Comparison of ENCODE assay signal across 22 mouse cellular contexts in genomic region chr1:25885049-25885448, GRCm38 (mm10). TPM values are rescaled to one million over a fixed set of nuclear protein-coding genes. Genes with fewer than 3 reads are reported as not detected.
DNase-seq lines count a peak whose midpoint lies in the region; TF ChIP-seq lines count a peak whose summit lies in the region.
"Had no signal": no experiment of that assay in that cellular context is flagged by ENCODE, and none has a peak within 500 bp of the region (broad histone marks: within the 10 kb centered on the region; RNA-seq: fewer than 3 reads in every experiment).

No protein-coding gene starts in this region.

- peak; percentile 49 for TF ChIP-seq CTCF in layer of hippocampus, adult 2 months (conservative IDR thresholded peaks at IDR 0.05)

- DNase-seq in layer of hippocampus, adult 2 months (ENCODE audit: low spot score in 2 of 2), result no peak
- no peak for DNase-seq in layer of hippocampus, adult 9-11 months
- peak; percentile 70 for DNase-seq in ES-CJ7 (ENCODE audit: low read depth, low spot score)
- peak; percentile 14 for DNase-seq in embryo, embryonic 10.5 days (ENCODE audit: low spot score)
- DNase-seq in adrenal gland, adult (ENCODE audit: inconsistent age in 2 of 2, low spot score in 1 of 2), result no peak
- no peak for DNase-seq in right cerebral cortex, adult 2 months (ENCODE audit: low spot score in 2 of 2)
- no peak for DNase-seq in frontal cortex, postnatal 36 days (ENCODE audit: low spot score in 2 of 2)
- DNase-seq: adrenal gland, postnatal 14 days; cerebellum, adult 9-10 months; gastrocnemius, postnatal 10 days; heart, adult 11 months; kidney, postnatal 4 days; liver; lung, postnatal 36 days had no signal

- H3K4me3 ChIP-seq in layer of hippocampus, adult 2 months, result no peak overlapping the region
- H3K4me3 ChIP-seq: embryonic facial prominence, embryonic 13.5 days; erythroblast, embryonic 14.5 days; forebrain, embryonic 13.5 days; limb, embryonic 10.5 days; liver, embryonic 15.5 days; lung, embryonic 15.5 days had no signal

- H3K27ac ChIP-seq in layer of hippocampus, adult 2 months, result no peak overlapping the region
- H3K27ac ChIP-seq: embryonic facial prominence, embryonic 13.5 days; forebrain, embryonic 13.5 days; limb, embryonic 10.5 days; liver, embryonic 15.5 days; lung, embryonic 15.5 days had no signal

RNA-seq across cellular contexts. Expression of gene Adgrb3, which starts 55.5 kb away (rescaled TPM):
- total RNA-seq in layer of hippocampus, adult 2 months (2021), result 100 to 1,000 TPM; 111 to 118 TPM
- total RNA-seq: hematopoietic stem cell, adult 5-6 weeks; megakaryocyte-erythroid progenitor cell, adult 5-6 weeks had no signal

Comparison
In these comparisons a context has a peak if more than half of its experiments do, and no peak if none do; other contexts are left out.
1. DNase-seq: peak in ES-CJ7 (single experiment) and embryo, embryonic 10.5 days (single experiment); none in layer of hippocampus, adult 2 months (0 of 2), layer of hippocampus, adult 9-11 months (single experiment), adrenal gland, adult (0 of 2), right cerebral cortex, adult 2 months (0 of 2) and frontal cortex, postnatal 36 days (0 of 2).